Mouse (Mus musculus) T-helper 2 cell (primary cell): ENCODE measurements around the gene B3gnt2.

Experiments used
- in situ Hi-C: fragments of 300-600 bp; cut with MboI, MseI; formaldehyde crosslinking; loops from one replicate; pipeline ENCODE4 v1.15.1; 2025; ENCODE audit warnings: high pct_unique_total_duplicates

The B3gnt2 gene

DNA sequence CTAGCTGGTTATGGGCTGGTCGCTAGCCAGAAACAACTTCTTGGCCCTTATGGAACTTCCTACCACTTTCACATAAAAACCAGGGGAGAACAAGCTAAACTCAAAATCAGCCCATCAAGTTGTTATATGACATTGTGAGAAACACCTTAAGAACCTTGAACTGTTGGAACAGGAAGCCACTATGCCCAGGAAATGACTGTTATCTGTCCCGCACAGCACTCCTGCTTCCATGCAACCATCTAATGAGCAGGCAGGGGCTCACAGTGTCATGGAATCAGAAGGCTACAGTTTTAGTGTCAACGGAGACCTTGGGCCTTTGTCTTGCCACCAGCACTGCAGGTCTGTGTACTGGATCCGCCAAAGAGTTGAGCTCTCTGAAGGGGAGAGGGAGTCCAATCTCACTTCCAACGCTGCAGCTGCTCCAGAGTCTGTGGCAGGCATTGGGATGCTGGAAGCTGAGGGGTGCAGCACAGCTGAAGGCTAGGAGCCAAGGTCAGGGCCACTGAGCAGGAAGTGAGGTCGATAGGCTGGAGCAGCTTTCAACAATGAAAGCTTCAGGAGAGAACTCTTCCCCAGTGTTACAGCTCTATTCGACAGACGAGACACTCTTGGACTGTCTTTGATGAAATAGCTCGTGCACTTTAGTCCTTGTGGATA is 36.6 kb downstream of the B3gnt2 start:
- in situ Hi-C loops: loop anchor here (10.0 kb wide), 1 partner anchor 189 kb away; no protein-coding TSS in a partner anchor

DNA sequence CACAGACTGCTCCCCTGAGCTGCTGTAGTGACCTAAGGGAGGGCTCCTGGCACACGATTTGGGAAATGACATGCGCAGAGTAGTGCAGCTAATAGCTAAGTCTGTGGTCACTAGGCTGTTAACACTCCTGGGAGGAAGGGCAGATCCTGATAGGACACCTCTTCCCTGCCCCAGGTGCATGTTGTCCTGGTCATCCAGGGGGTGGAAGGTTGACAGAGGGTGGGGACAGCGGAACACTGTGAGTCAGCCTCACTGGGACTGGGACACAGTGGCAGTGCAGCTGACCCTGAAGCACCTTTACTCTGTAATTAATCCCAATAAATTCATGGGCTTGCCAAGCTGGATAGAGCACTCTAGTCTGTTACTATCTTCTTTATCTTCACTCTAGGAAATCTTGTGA is 39.5 kb downstream of the B3gnt2 start:
- in situ Hi-C loops: loop anchor here (10.0 kb wide), 1 partner anchor 186 kb away; no protein-coding TSS in a partner anchor

DNA sequence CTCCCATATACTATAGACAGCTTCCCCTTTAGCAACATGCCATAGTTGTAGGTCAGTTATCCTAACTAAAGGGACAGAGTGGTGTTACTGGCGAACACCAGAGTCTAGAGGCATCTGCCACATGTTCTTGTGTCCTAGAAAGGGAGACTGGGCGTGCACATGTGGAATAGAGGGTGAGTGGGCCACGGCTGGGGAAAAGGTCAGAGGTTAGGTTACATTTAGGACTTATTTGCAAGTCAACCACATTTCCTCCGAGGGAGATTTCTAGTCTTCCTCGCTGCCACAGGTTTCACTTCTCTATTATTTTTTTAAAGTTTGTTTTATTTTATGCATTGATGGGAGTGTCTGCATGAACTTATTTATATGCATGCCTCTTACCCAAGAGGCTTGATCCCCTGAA is 42.4 kb downstream of the B3gnt2 start:
- in situ Hi-C loops: loop anchor here (5.0 kb wide), 1 partner anchor 34 kb away; no protein-coding TSS in a partner anchor

DNA sequence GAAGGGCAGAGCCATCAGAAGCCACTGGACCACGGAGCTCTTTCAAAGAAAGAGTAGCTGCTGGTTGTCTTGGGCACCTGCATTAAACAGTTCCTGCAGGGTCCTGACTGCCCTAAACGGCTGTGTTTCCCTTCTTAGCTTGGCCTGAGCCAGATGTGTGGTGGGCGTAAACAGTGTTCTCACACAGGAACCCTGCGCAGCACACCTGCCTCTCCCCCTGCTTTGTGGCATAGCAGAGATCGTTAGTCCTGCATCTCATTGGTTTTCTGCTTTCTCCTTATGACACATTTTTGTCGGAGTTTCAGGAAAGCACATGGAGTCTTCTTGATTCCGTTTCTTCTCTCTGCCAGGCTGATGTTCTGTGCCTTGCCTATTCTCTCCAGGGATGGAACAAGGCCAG is 44.9 kb downstream of the B3gnt2 start:
- in situ Hi-C loops: loop anchor here (5.0 kb wide), 1 partner anchor 36 kb away; no protein-coding TSS in a partner anchor

DNA sequence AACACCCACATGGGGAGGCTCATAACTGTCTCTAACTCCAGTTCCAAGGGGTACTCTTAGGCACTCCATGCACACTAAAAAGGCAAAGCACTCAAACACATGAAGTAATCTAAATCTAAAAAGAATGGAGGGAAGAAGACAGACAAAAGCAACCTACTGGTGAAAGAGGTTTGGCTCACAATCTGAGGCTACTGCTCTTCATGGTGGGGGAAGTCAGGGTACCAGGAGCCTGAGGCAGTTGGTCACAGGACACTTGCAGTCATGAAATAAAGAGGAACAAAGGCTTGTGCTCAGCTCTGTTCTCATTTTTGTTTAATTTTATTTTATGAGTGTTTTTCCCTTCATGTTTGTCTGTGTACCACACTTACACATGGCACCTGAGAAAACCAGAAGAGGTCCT is 45.6 kb downstream of the B3gnt2 start:
- in situ Hi-C loops: loop anchor here (5.0 kb wide), 1 partner anchor 37 kb away; no protein-coding TSS in a partner anchor

DNA sequence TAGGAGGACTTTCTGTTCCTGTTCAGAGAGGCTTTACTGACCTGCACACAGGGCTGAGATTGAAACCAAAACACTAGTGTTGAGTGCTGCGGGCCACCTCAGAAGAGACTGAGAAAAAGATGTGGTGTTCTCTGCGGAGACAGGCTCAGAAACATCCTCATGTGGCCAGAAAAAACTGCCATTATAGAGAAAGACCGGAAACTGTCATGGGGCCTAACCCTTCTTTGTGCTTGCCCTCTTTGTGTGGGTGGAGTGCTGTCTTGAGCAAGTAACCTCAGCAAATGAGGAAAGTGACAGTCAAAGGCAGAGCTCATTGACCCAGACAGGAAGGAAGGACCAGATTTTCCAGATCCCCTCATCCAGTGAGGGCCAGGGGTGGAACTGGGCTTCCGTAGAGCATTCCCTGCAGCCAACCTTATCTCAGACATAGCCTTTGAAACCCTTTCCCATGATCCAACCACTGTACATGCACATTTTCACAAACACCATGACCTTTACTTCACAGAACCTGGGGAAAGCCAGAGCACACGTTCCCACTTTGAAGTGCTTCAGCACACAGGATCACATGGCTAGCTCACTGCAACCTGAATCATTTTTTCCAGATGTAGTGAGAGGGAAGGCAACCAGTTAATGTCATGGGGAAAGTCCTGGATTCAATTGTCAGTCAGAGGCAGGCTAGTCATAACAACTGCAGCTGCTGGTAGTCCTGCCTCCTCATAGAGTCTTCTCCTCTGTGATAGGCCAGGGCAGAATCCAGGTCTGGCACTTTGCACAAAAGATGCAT is 46.6 kb downstream of the B3gnt2 start:
- in situ Hi-C loops: no loop called here

DNA sequence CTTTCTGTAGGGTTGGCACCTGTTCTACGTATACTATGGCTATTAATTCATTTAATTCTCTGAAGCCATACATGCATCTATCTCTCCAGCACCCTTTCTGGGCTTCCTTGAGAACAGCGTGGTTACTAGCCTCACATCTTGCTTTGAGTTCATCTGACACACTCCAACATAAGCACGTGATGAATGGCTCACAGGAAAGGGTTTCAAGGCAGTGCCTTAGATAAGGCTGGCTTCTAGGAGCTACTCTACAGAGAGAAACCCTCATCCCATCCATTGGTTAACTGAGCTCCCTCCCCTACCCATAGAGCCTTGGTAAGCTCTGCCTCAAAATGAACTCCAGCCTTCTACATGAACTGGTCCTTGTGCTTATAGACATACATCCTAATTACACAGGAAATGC is 47.3 kb downstream of the B3gnt2 start:
- in situ Hi-C loops: no loop called here

DNA sequence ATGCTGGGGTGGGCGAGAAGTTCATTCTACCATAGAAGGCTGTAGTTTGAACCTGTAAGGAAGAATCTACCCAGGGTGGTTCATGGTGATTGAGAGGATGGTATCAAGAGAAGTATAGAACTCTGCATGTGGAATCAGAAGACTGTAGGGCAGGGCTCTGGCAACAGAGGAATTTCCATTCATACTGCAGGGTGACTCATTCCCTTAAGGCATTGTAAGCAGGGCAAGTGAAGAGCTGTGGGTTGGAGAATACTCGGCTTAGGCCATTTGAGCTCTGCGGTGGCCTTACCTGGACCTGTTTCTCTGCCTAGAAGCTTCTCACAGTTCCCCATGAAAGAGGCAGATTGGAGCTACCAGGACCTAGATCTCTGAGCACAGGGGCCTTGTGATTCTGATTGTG is 49.3 kb downstream of the B3gnt2 start:
- in situ Hi-C loops: no loop called here

DNA sequence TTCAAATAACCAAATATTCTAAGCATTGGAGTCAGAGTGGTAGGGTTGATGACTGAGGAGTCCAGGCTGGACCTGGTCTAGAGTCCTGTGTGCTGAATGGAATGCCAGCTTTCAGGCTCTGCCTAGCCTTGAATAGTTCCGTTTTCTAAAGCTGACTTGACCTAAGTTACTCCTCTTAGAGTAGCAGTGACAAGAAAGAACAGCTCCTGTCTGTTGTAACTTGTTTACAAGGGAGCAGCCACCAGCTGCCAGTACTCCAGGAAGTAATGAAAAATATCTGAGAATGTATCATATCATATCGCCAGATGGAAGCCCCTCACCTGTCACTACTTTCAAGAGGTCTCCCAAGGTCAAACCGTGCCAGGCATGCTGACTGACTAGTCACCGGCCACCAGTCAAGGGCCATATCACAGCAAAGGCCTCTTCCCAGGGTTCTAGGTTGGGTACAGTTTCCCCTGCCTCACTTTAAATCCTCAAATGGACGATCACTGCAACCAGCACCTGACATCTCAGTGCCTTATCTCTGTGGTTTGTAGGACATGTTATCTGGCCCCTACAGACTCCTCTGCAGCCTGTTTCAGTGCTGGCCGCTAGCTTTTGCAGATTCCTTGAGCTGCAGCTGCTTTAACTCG is 51.2 kb downstream of the B3gnt2 start:
- in situ Hi-C loops: no loop called here

DNA sequence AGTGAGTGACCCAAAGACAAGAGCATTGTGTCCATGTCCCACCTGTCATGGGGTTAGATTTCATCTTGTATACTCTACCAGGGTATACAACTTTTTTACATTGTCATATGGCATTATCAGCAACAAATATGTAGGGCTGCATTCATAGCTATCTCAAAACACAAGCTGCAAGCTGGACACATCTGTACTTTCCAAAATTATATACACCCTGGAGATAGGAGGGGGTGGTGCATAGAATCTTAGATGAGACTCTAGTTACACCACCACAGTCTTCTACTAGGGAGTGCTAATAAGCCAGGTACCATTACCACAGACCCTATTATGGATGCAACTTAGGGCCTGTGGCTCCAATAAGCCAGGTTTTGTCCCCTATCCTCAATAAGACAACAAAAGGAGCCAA is 52.7 kb downstream of the B3gnt2 start:
- in situ Hi-C loops: no loop called here

DNA sequence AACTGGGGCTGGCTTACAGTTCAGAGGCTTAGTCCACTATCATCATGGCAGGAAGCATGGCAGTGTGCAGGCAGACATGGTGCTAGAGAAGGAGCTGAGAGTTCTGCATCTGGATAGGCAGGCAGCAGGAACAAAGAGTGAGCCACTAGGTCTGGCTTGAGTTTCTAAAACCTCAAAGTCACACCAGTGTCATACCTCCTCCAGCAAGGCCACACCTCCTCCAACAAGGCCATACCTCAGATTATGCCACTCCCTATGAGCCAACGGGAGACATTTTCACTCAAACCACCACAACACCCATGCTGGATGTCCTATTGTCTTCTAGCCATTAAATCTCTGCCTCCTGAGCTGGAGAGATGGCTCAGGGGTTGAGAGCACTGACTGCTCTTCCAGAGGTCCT is 55.6 kb downstream of the B3gnt2 start:
- in situ Hi-C loops: no loop called here

DNA sequence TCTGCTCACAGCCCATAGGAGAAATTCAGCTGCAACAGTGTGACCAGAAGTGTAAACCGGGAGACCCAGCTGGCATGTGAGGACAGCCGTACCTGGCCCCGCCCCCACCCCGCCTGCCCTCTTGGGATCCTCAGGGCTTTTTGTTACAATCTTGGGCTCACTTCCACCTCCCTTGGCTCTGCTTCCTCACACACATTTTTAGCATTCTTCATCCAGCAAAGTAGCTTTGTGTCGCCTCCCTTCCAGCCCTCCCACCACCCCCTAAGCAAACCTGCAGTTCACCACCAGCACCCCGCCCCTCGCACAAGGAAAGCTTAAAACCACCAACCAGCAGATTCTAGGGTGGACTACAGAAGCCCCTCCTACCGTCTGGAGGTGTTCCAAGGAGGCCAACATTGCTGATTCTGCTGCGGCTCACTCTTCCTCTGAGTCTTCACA is 60.8 kb downstream of the B3gnt2 start:
- in situ Hi-C loops: loop anchor here (10.0 kb wide), 1 partner anchor 155 kb away; no protein-coding TSS in a partner anchor

DNA sequence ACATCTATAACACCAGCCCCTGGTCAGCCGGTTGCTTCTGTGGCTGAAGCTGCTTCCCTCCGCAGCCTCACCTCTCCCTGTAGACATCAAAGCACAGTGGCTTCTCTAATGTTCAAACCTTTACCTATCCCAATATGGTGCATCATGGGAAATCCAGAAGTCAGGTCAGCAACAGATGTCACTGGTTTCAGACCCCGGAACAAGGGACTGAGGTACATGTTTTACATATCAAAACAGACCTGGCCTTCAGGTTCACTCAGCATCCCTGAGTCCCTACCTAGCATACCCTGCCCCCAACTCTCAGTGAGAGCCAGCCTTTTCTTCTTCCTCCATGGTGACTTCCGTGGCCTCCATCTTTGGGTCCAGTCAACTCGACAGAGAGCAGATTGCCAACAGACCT is 61.8 kb downstream of the B3gnt2 start:
- in situ Hi-C loops: loop anchor here (10.0 kb wide), 1 partner anchor 156 kb away; no protein-coding TSS in a partner anchor

DNA sequence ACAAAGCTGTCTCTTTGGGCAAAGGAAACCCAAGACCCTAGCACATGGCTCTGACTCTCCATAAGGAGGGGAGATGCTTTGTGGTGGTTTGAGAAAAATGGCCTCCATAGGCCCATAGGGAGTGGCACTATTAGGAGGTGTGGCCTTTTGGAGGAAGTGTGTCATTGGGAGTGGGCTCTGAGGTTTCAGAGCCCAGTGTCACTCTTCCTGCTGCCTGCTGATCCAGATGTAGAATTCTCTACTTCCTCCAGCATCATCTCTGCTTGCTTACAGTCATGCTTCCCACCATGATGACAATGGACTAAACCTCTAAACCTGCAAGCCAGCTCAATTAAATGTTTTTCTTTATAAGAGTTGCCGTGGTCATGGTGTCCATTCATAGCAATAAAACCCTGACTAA is 66.0 kb downstream of the B3gnt2 start:
- in situ Hi-C loops: loop anchor here (10.0 kb wide), 1 partner anchor 160 kb away; no protein-coding TSS in a partner anchor

DNA sequence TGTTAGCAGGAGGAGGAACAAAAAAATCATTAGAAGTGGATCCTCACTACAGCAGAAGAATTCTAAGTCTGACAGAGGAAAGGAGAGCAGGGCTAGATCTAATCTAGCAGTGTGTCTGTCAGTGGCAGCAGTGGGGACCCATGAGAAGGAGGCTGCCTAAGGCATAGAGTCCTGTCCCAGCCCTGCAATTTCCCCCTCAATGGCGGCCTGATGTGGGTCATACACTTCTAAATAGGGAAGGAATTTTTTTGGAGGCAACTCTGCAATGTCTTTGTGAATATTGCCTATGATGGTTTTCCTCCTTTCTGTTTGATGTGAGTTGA is 66.9 kb downstream of the B3gnt2 start:
- in situ Hi-C loops: loop anchor here (10.0 kb wide), 1 partner anchor 161 kb away; no protein-coding TSS in a partner anchor

DNA sequence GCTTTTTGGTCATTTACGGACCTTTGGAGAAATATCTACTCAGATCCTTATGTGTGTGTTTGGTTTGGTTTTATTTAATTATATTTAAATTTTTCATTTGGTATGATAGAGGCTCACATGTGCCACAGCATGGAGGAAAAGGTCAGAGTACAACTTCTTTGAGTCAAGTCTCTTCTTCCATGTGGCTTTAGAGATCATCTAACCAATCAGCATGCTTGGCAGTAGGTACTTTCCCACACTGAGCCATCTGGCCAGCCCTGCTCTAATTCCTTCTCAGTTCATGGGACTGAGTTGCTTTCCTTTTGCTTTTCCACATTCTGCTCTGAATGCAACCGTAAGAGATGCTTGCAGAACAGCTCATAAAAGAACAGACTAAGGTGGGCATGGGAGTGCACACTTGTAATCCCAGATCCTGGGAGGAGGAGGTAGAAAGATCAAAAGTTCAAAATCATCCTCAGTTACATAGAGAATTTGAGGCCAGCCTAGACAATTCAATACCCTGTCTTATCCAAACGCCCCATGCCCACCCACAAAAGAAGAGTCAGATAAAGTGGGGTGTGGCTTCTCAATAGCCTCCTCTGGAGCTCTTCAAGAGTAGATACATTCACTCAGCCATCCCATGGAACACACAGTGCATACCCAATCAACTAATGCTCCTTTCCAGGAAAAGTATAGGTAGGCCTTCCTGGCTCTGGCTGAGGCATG is 67.4 kb downstream of the B3gnt2 start:
- in situ Hi-C loops: loop anchor here (10.0 kb wide), 1 partner anchor 161 kb away; no protein-coding TSS in a partner anchor

DNA sequence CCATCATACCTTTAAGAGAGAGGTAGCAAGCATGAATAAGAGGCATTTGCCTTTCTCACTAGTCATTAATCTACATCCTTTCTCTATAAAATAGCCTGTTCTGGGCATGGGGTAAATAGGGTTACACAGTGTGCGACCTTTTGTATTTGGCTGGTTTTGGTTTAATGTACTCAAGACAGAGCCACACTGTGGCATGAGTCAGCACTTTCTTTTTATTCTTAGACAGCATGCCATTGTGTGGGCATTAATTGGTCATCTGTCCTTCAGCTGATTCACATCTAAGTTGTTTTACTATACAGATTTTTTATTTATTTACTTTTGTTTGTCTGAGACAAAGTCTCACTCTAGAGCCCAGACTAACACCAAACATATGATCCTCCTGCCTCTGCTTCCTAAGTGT is 68.6 kb downstream of the B3gnt2 start:
- in situ Hi-C loops: loop anchor here (10.0 kb wide), 1 partner anchor 163 kb away; no protein-coding TSS in a partner anchor

DNA sequence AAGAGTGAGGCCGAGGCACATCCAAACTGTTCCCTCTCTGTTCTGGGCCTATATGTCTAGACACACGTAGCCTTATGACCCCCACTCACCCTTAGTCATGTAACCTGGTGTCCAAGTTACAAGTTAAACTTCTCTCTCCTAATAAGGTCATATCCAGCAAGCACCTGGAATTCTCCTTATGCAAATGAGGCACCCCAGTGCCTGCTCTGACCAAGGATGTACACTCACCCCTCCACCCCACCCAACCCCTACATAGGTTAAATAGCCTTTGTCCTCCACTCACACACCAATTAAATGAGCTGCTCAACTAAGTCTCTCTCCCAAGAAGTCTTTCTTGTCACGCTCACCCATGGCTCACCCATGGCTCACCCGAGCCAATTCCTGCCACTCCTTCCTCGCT is 69.0 kb downstream of the B3gnt2 start:
- in situ Hi-C loops: loop anchor here (10.0 kb wide), 1 partner anchor 163 kb away; no protein-coding TSS in a partner anchor

DNA sequence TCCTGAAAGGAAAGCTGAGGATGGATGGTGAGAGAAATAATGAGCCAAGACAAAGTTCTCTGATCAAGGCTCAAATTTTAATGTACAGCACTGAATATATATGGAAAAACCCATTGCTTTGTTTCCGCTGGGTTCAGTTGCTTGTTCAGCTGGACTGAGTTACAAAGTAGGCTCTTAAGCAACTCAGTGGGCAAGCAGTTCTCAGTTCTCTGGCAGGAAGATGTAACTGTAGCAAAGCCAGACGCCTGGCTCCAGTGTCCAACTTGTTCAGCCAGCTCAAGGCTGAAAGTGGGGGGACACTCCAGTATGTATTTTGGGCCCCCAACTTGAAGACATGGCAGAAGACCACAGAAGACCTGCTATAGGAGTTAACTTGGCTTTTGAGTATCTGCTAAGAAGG is 72.9 kb downstream of the B3gnt2 start:
- in situ Hi-C loops: no loop called here

DNA sequence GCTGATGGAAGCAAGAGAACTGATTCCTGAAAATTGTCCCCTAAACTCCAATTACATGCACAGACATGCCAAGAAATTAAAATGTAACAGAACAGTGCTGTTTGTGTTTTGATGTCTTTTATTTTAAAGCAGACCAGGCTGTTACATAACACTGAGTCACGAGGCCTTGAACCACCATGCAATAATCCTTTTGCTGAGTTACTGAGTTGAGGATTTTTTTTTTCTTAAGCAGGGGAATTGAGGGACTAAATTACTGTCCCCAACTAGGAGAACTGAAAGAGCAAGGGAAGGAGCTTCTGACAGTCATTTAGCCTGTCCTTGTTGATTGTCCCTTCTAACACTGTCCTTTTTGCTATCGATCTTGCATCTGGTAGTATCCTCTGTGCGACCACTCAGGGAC is 76.3 kb downstream of the B3gnt2 start:
- in situ Hi-C loops: no loop called here

DNA sequence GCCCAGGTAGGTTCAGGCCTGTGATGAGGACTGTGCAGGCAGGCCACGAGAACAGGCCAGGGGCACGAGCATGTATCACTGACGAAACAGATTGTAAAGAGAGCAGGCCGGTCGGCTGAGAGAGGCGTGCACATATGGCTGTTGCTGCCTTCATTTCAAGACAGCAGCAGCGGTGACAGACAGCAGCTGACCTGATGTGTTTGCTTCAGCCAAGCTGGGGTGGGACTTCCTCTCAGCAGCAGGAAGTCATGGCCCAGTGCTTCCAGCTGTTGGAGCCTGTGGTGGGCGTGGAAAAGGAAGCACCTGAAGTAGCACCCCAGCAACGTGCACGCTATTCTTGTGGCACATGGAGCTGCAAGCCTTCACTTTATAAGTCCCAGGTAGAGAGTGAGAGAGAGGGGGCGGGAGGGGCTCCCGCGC is 78.0 kb downstream of the B3gnt2 start:
- in situ Hi-C loops: no loop called here
